Mouse (Mus musculus) heart, postnatal 10 days (tissue): ENCODE data around the gene Nid1. TPM values are rescaled to one million over a fixed set of nuclear protein-coding genes. Genes with fewer than 3 reads are reported as not detected.
"Not testable (repeated sequence)": the region's sequence is repeated elsewhere in the genome, so short reads cannot be mapped to it uniquely, and the experiment has no call there.

ENCODE experiments used
- DNase-seq, 2 experiments: peaks; one replicate each; pipeline ENCODE4 v3.0.0; 2021
- intact Hi-C: fragments of 180-260 bp; cut with DNase I; formaldehyde crosslinking; loops from one replicate; pipeline ENCODE4 v1.15.1; 2025
- total RNA-seq, 2 experiments: library from RNA; stranded (reverse); gene quantifications; 2 replicates each; pipeline ENCODE4 v1.2.3; 2021

Nid1 gene
- total RNA-seq, 2 experiments from 2014 or later = 202 to 215 TPM

DNA sequence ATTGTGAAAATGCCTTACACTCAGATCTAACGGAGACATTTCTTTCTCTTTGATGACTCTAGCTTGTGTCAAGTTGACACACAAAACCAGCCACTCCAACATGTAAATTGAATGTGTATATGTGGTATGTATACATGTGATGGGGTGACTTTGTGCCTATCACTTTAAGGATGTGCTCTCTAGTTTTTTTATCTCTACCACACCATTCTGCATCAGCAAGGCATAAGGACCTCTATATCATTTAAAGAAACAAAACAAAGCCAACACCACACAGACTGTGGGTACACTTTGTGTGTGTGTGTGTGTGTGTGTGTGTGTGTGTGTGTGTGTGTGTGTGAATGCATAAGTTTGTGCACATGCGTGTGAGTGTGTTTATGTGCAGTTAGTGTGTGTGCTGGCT is 99.2 kb downstream of the Nid1 start:
- intact Hi-C loops = no loop called here
- no peak for DNase-seq

- intact Hi-C loops = no loop called here
Observed at GRCm38 (mm10) chr13:13537272-13538015, 100.1 kb downstream of the Nid1 start.

GRCm38 (mm10) chr13:13538585-13539300 is 101.4 kb downstream of the Nid1 start:
- peak; percentile 74 to 75 for DNase-seq
- intact Hi-C loops = no loop called here

More at GRCm38 (mm10) chr13:13537272-13538015, 100.1 kb downstream of the Nid1 start:
- no peak for DNase-seq

GRCm38 (mm10) chr13:13543073-13543472 is 105.7 kb downstream of the Nid1 start:
- DNase-seq, intact Hi-C loops: not testable (repeated sequence)

- DNase-seq = no peak
- intact Hi-C loops = no loop called here
Observed at GRCm38 (mm10) chr13:13546792-13547191, 109.4 kb downstream of the Nid1 start.

DNA sequence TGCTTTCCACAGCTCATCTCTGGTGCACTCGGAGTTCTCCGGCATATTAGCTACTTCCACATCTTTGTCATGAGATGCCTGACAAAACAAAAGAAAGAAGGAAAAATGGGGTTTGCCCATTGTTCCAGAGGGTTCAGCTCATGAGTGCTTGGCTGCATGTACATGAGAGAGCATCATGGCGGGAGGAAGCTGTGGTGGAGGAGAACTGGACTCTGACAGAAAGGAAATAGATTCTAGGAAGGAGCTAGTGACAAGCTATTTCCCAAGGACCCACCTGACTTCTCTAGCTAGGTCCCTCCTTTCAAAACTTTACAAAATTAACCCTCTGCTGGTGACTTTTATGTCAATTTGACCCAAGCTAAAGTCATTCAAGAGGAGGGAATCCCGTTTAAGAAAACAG is 110.5 kb downstream of the Nid1 start:
- no peak for DNase-seq
- intact Hi-C loops = no loop called here

- DNase-seq = no peak
- intact Hi-C loops = no loop called here
Observed at GRCm38 (mm10) chr13:13548431-13549190, 111.3 kb downstream of the Nid1 start.

GRCm38 (mm10) chr13:13549687-13550660 is 112.6 kb downstream of the Nid1 start:
- DNase-seq = peak in 1 of 2 experiments; percentile 22

DNA sequence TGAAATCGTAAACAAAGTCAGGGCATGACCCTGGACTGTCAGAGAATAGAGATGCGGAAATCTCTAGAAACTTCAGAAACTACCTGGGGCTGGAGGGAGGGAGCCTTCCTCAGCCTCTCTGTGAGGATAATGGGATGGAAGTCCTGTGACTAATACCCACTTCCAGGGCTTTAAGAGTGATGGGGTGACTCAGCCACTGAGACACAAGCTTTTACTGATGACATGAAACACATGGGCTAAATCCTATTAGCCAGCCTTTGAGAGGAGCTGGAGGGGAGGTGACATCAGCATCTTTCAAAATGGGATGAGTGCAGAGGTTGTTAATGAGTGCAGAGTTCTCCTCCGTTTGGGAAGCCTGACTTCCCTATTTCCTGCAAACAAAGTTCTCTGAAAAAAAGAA is 114.7 kb downstream of the Nid1 start:
- no peak for DNase-seq
- intact Hi-C loops = no loop called here

More at GRCm38 (mm10) chr13:13549687-13550660, 112.6 kb downstream of the Nid1 start:
- intact Hi-C loops = no loop called here

DNA sequence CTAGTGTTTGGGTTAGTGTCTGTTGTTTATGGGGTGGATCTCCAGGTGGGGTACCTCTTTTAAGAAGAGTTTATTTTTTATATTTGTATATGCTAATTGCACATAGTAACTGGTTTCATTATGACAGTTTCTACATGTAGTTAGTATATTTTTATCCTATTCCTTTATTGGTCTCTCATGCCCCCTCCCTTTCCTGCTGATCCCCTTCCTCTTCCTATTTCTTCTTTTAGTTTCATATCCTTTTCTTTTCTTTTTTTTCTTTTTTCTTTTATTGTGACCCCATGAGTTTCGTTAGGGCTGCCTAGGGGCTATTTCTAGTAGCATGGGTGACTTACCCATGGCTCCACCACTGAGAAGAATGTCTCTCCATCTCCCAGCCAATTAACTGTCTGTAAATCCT is 116.3 kb downstream of the Nid1 start:
- no peak for DNase-seq

GRCm38 (mm10) chr13:13555196-13555595 is 117.8 kb downstream of the Nid1 start:
- intact Hi-C loops = no loop called here

More for the DNA sequence above, 116.3 kb downstream of the Nid1 start:
- intact Hi-C loops = no loop called here

GRCm38 (mm10) chr13:13557001-13557743 is 119.8 kb downstream of the Nid1 start:
- intact Hi-C loops = no loop called here
- DNase-seq = no peak

More at GRCm38 (mm10) chr13:13555196-13555595, 117.8 kb downstream of the Nid1 start:
- DNase-seq = no peak

DNA sequence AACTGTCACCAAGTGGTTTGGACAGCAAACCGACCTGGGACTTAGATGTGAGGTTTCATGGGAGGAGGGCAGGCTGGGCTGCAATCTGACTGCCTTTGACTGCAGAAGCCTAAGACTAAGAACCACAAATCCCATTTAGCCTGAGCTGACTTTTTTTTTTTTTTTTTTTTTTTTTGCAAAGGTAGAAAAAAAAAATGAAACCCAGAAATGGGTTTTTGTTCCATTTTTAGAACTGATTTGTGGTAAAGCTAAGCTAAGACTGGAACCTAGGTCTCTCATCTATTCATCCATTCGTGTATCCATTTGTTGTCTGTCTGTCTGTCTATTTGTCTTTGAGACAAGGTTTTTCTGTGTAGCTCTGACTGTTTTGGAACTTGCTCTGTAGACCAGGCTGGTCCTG is 120.9 kb downstream of the Nid1 start:
- no peak for DNase-seq
- intact Hi-C loops = no loop called here

DNA sequence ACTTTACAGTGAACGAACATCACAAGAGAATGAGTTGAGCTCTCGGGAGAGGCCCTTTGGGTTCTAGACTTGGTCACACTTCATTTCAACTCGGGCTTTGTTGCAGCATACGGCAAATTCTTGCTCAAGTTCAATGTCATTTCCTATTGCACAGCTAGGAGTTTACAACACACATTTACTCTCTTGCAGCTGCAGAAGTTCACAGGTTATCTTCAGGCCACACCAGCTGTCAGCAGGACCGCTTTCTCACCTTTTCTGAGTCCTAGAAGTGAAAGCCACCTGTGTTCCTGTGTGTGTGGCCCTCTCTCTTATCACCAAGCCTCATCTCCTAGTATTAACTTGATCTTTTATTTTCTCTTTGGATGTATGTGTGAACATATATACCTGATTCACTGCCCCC is 121.5 kb downstream of the Nid1 start:
- intact Hi-C loops = no loop called here
- DNase-seq = no peak

Other genes starting within 250 kb of the Nid1 start
- gene Gpr137b, start 43.5 kb upstream of the Nid1 start, total RNA-seq = 10 to 100 TPM in 1 of 2 experiments, 1 to 10 TPM in 1; 9.1 to 11.6 TPM
- gene Lyst, start 152.8 kb downstream of the Nid1 start, total RNA-seq = 10 to 100 TPM; 12.0 to 15.1 TPM